Mouse (Mus musculus) testis, adult 2 months (tissue): Measurements from ENCODE around the gene Serpina10.

Experiments
- CTCF ChIP-seq: fragments of 200-500 bp; IDR thresholded peaks from 2 replicates; pipeline ENCODE4 v1.5.1; 2012; ENCODE audit warnings: low read depth, mild to moderate bottlenecking, inconsistent platforms, low read length, moderate library complexity; ENCODE audit not compliant: control insufficient read depth, insufficient read depth, insufficient replicate concordance
- POLR2A ChIP-seq: fragments of 200-500 bp; IDR thresholded peaks from 2 replicates; pipeline ENCODE4 v1.6.1; 2012; ENCODE audit warnings: low read depth, mild to moderate bottlenecking, inconsistent platforms, low read length, moderate library complexity; ENCODE audit not compliant: control insufficient read depth

DNA sequence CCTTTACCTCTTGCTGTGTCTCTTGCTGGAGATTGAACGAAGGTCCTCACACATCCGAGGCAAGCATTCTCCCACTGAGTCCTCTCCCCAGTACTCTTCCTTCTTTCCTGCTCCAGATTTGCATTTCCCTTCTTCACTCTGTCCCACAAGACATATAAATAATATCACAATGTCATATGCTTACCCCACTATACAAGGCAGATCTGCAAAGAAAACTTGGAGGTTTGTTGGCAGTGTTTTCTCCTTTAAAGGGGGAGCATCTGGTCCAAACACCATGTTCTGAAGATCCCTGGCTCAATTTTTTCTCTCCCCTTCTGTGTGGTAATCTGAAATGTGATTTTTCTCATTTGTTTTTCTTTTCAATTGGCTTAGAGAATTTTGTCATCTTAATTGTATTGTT, 3.2 kb upstream of the Serpina10 start:
- TF ChIP-seq CTCF: no peak
- no peak for TF ChIP-seq POLR2A
